Mouse (Mus musculus): Measurements from ENCODE around the gene Stk16. TPM values are rescaled to one million over a fixed set of nuclear protein-coding genes. Genes with fewer than 3 reads are reported as not detected.
A peak's percentile ranks its signal among the peaks of the same experiment; 100 is the strongest.

Gene Stk16
- polyA plus RNA-seq, 1 experiment from 2014 or later: 111 TPM

- peak; percentile 51; the same call in 1 of the 2 replicates for ATAC-seq (replicated peaks; ENCODE audit: low FRiP score)
- H3K27me3 ChIP-seq (ENCODE audit: control insufficient read depth, insufficient read depth, low read length): peaks cover 26% of the 10 kb centered on the region
- H3K4me2 ChIP-seq (ENCODE audit: low read depth, low read length, severe bottlenecking): peak overlapping the region; percentile 64
- peak overlapping the region; percentile 31 for H3K4me3 ChIP-seq (ENCODE audit: low read depth, low read length)
- H3K9ac ChIP-seq (ENCODE audit: low read length): no peak overlapping the region
- DNase-seq (ENCODE audit: low spot score): peak; percentile 83
- WGBS: 1% methylated on average over 40 of the region's 40 CpGs
- H3K27ac ChIP-seq (ENCODE audit: low read depth, low read length): no peak overlapping the region
- no peaks in the 10 kb centered on the region for H3K36me3 ChIP-seq (ENCODE audit: control insufficient read depth, insufficient read depth, low read length)
- no peaks in the 10 kb centered on the region for H3K4me1 ChIP-seq (replicated peaks; ENCODE audit: control insufficient read depth, insufficient read depth, low read length)
- H3K9me3 ChIP-seq (ENCODE audit: control insufficient read depth, low read length): no peaks in the 10 kb centered on the region
Measured at GRCm38 (mm10) chr1:75262969-75263951, 52.6 kb downstream of the Stk16 start.

- H3K27me3 ChIP-seq (ENCODE audit: control insufficient read depth, insufficient read depth, low read length): peaks cover 26% of the 10 kb centered on the region
- H3K9me3 ChIP-seq (ENCODE audit: control insufficient read depth, low read length): no peaks in the 10 kb centered on the region
- no peak within 1 kb of the TSS for H3K27ac ChIP-seq (ENCODE audit: low read depth, low read length)
- peak; percentile 69 for DNase-seq (ENCODE audit: low spot score)
- peak within 1 kb of the TSS; percentile 31 for H3K4me3 ChIP-seq (ENCODE audit: low read depth, low read length)
- H3K36me3 ChIP-seq (ENCODE audit: control insufficient read depth, insufficient read depth, low read length): no peaks in the 10 kb centered on the region
- ATAC-seq (replicated peaks; ENCODE audit: low FRiP score): peak; percentile 64
- 11% methylated on average over 32 of the region's 32 CpGs for WGBS
- peak within 1 kb of the TSS; percentile 64 for H3K4me2 ChIP-seq (ENCODE audit: low read depth, low read length, severe bottlenecking)
- H3K9ac ChIP-seq (ENCODE audit: low read length): 0 out of 2 replicates have a peak within 1 kb of the TSS, but pooled peaks have one; percentile 35
- H3K4me1 ChIP-seq (replicated peaks; ENCODE audit: control insufficient read depth, insufficient read depth, low read length): no peaks in the 10 kb centered on the region
Measured at GRCm38 (mm10) chr1:75264091-75264880, 53.6 kb downstream of the Stk16 start, which contains the start of gene Ptprn. Ptprn (minus strand) TSS chr1:75264502.

Small RNA genes within 50 kb of the gene (microRNA-seq; reads per million reads assigned to microRNA genes)
- not detected for gene Gm27943 (ENCODE audit: insufficient number of aligned reads)

Other genes starting within 250 kb of the Stk16 start
- gene Nhej1, start 85.6 kb upstream of the Stk16 start, polyA plus RNA-seq (2014; fragmentation: Nextera tagmentation; extraction: Ambion mirVana): 9.1 and 12.7 TPM in 2 replicates
- gene Slc23a3, start 76.9 kb upstream of the Stk16 start, polyA plus RNA-seq (2014; fragmentation: Nextera tagmentation; extraction: Ambion mirVana): 0.15 TPM in 1 of 2 replicates, not detected in the other
- gene Cnppd1, start 68.1 kb upstream of the Stk16 start, polyA plus RNA-seq (2014; fragmentation: Nextera tagmentation; extraction: Ambion mirVana): 48.4 and 49.1 TPM in 2 replicates
- 58.9 and 65.6 TPM in 2 replicates for gene Retreg2, start 68.1 kb upstream of the Stk16 start, polyA plus RNA-seq (2014; fragmentation: Nextera tagmentation; extraction: Ambion mirVana)
- 27.9 and 31.7 TPM in 2 replicates for gene Zfand2b, start 42.2 kb upstream of the Stk16 start, polyA plus RNA-seq (2014; fragmentation: Nextera tagmentation; extraction: Ambion mirVana)
- 27.4 and 30.2 TPM in 2 replicates for gene Abcb6, start 30.4 kb upstream of the Stk16 start, polyA plus RNA-seq (2014; fragmentation: Nextera tagmentation; extraction: Ambion mirVana)
- 18.9 and 19.0 TPM in 2 replicates for gene Ankzf1, start 18.7 kb upstream of the Stk16 start, polyA plus RNA-seq (2014; fragmentation: Nextera tagmentation; extraction: Ambion mirVana)
- gene Atg9a, start 18.6 kb upstream of the Stk16 start, polyA plus RNA-seq (2014; fragmentation: Nextera tagmentation; extraction: Ambion mirVana): 19.6 and 23.5 TPM in 2 replicates
- gene Glb1l, start within 50 bp of the Stk16 start, polyA plus RNA-seq (2014; fragmentation: Nextera tagmentation; extraction: Ambion mirVana): 18.5 and 20.9 TPM in 2 replicates
- 11.4 and 12.9 TPM in 2 replicates for gene Tuba4a, start 9.0 kb downstream of the Stk16 start, polyA plus RNA-seq (2014; fragmentation: Nextera tagmentation; extraction: Ambion mirVana)
- not detected in 2 replicates for gene A630095N17Rik, start 21.3 kb downstream of the Stk16 start, polyA plus RNA-seq (2014; fragmentation: Nextera tagmentation; extraction: Ambion mirVana)
- 22.2 and 22.6 TPM in 2 replicates for gene Dnajb2, start 25.6 kb downstream of the Stk16 start, polyA plus RNA-seq (2014; fragmentation: Nextera tagmentation; extraction: Ambion mirVana)
- gene Ptprn, start 53.7 kb downstream of the Stk16 start, polyA plus RNA-seq (2014; fragmentation: Nextera tagmentation; extraction: Ambion mirVana): 3.7 and 4.3 TPM in 2 replicates
- 14.9 and 15.8 TPM in 2 replicates for gene Resp18, start 67.6 kb downstream of the Stk16 start, polyA plus RNA-seq (2014; fragmentation: Nextera tagmentation; extraction: Ambion mirVana)
- 125 and 129 TPM in 2 replicates for gene Dnpep, start 107.2 kb downstream of the Stk16 start, polyA plus RNA-seq (2014; fragmentation: Nextera tagmentation; extraction: Ambion mirVana)
- gene Des, start 149.5 kb downstream of the Stk16 start, polyA plus RNA-seq (2014; fragmentation: Nextera tagmentation; extraction: Ambion mirVana): 0.86 and 1.5 TPM in 2 replicates
- 14.1 and 16.0 TPM in 2 replicates for gene Speg, start 164.5 kb downstream of the Stk16 start, polyA plus RNA-seq (2014; fragmentation: Nextera tagmentation; extraction: Ambion mirVana)
- gene Gmppa, start 225.1 kb downstream of the Stk16 start, polyA plus RNA-seq (2014; fragmentation: Nextera tagmentation; extraction: Ambion mirVana): 46.3 and 47.2 TPM in 2 replicates
- gene Asic4, start 239.6 kb downstream of the Stk16 start, polyA plus RNA-seq (2014; fragmentation: Nextera tagmentation; extraction: Ambion mirVana): 0.61 TPM in 2 replicates